Mouse (Mus musculus): Measurements from ENCODE around the gene Ptn.

GRCm38 (mm10) chr6:36690941-36691340 lies 119.1 kb downstream of the Ptn start:
- TF ChIP-seq EP300 (IDR thresholded peaks at IDR 0.05; ENCODE audit: low read depth) (no peak), CTCF (IDR thresholded peaks at IDR 0.05; ENCODE audit: low read depth) (no peak)
